Mouse (Mus musculus): Measurements from ENCODE around the gene Ggnbp2. TPM values are rescaled to one million over a fixed set of nuclear protein-coding genes. Genes with fewer than 3 reads are reported as not detected.
A peak's percentile ranks its signal among the peaks of the same experiment; 100 is the strongest.
"Not testable (repeated sequence)": the region's sequence is repeated elsewhere in the genome, so short reads cannot be mapped to it uniquely, and the experiment has no call there.

The Ggnbp2 gene
- polyA plus RNA-seq, 1 experiment from 2014 or later = 68.0 TPM

GRCm38 (mm10) chr11:84847475-84848090, 23.0 kb downstream of the Ggnbp2 start:
- Histone ChIP-seq H3K4me1 (ENCODE audit: control insufficient read depth, insufficient read depth, low read length) (no peaks in the 10 kb centered on the region), H3K36me3 (ENCODE audit: control insufficient read depth, insufficient read depth, low read length) (peaks cover 38% of the 10 kb centered on the region), H3K27ac (ENCODE audit: low read length) (no peak overlapping the region), H3K27me3 (ENCODE audit: control insufficient read depth, insufficient read depth, low read length) (no peaks in the 10 kb centered on the region), H3K4me2 (replicated peaks; ENCODE audit: low read depth, low read length) (no peak overlapping the region), H3K9me3 (ENCODE audit: control insufficient read depth, low read depth, low read length) (no peaks in the 10 kb centered on the region), H3K4me3 (ENCODE audit: low read depth, low read length) (no peak overlapping the region), H3K9ac (replicated peaks; ENCODE audit: low read depth, low read length) (no peak overlapping the region)
- 81% methylated on average over 7 of the region's 7 CpGs for WGBS
- ATAC-seq (ENCODE audit: insufficient number of reproducible peaks, insufficient read depth, low FRiP score, low read depth) = no peak

GRCm38 (mm10) chr11:84846741-84847474, 23.7 kb downstream of the Ggnbp2 start:
- no peaks in the 10 kb centered on the region for H3K9me3 ChIP-seq (ENCODE audit: control insufficient read depth, low read depth, low read length)
- H3K4me2 ChIP-seq (replicated peaks; ENCODE audit: low read depth, low read length) = no peak overlapping the region
- H3K4me1 ChIP-seq (ENCODE audit: control insufficient read depth, insufficient read depth, low read length) = no peaks in the 10 kb centered on the region
- no peak overlapping the region for H3K27ac ChIP-seq (ENCODE audit: low read length)
- no peaks in the 10 kb centered on the region for H3K27me3 ChIP-seq (ENCODE audit: control insufficient read depth, insufficient read depth, low read length)
- ATAC-seq (ENCODE audit: insufficient number of reproducible peaks, insufficient read depth, low FRiP score, low read depth) = no peak
- H3K4me3 ChIP-seq (ENCODE audit: low read depth, low read length) = no peak overlapping the region
- WGBS = 95% methylated on average over 15 of the region's 15 CpGs
- H3K36me3 ChIP-seq (ENCODE audit: control insufficient read depth, insufficient read depth, low read length) = peaks cover 33% of the 10 kb centered on the region
- no peak overlapping the region for H3K9ac ChIP-seq (replicated peaks; ENCODE audit: low read depth, low read length)

GRCm38 (mm10) chr11:84839330-84839729, 31.3 kb downstream of the Ggnbp2 start:
- Histone ChIP-seq H3K27ac (ENCODE audit: low read length) (no peak overlapping the region), H3K4me1 (ENCODE audit: control insufficient read depth, insufficient read depth, low read length) (no peaks in the 10 kb centered on the region), H3K4me2 (replicated peaks; ENCODE audit: low read depth, low read length) (no peak overlapping the region), H3K36me3 (ENCODE audit: control insufficient read depth, insufficient read depth, low read length) (peaks cover 54% of the 10 kb centered on the region), H3K9ac (replicated peaks; ENCODE audit: low read depth, low read length) (no peak overlapping the region), H3K4me3 (ENCODE audit: low read depth, low read length) (no peak overlapping the region), H3K27me3 (ENCODE audit: control insufficient read depth, insufficient read depth, low read length) (no peaks in the 10 kb centered on the region), H3K9me3 (ENCODE audit: control insufficient read depth, low read depth, low read length) (no peaks in the 10 kb centered on the region)
- ATAC-seq (ENCODE audit: insufficient number of reproducible peaks, insufficient read depth, low FRiP score, low read depth) = no peak
- 94% methylated on average over 2 of the region's 2 CpGs for WGBS

- Histone ChIP-seq H3K36me3 (ENCODE audit: control insufficient read depth, insufficient read depth, low read length) (peaks cover 24% of the 10 kb centered on the region), H3K27ac (ENCODE audit: low read length) (peak overlapping the region; percentile 45; the same call in 1 of the 2 replicates), H3K9ac (replicated peaks; ENCODE audit: low read depth, low read length) (peak overlapping the region; percentile 64; the same call in 1 of the 2 replicates), H3K4me3 (ENCODE audit: low read depth, low read length) (peak overlapping the region; percentile 80), H3K4me2 (replicated peaks; ENCODE audit: low read depth, low read length) (peak overlapping the region; percentile 68)
- not testable (repeated sequence) for H3K9me3 ChIP-seq (ENCODE audit: control insufficient read depth, low read depth, low read length); H3K27me3 ChIP-seq (ENCODE audit: control insufficient read depth, insufficient read depth, low read length); H3K4me1 ChIP-seq (ENCODE audit: control insufficient read depth, insufficient read depth, low read length)
- 74% methylated on average over 11 of the region's 11 CpGs for WGBS
- ATAC-seq (ENCODE audit: insufficient number of reproducible peaks, insufficient read depth, low FRiP score, low read depth) = 0 out of 2 replicates have a peak, but pooled peaks have one; percentile 18
Measured at GRCm38 (mm10) chr11:84829495-84829894, 41.1 kb downstream of the Ggnbp2 start.

GRCm38 (mm10) chr11:84828516-84829399, 41.9 kb downstream of the Ggnbp2 start, which contains the start of gene Dhrs11:
TSS of gene Dhrs11 (minus strand) at chr11:84828994.
- Histone ChIP-seq H3K4me1 (ENCODE audit: control insufficient read depth, insufficient read depth, low read length) (peaks cover 8% of the 10 kb centered on the region; the same call in 1 of the 2 replicates), H3K4me2 (replicated peaks; ENCODE audit: low read depth, low read length) (peak within 1 kb of the TSS; percentile 68), H3K27ac (ENCODE audit: low read length) (peak within 1 kb of the TSS; percentile 45; the same call in 1 of the 2 replicates), H3K36me3 (ENCODE audit: control insufficient read depth, insufficient read depth, low read length) (peaks cover 17% of the 10 kb centered on the region), H3K9ac (replicated peaks; ENCODE audit: low read depth, low read length) (peak within 1 kb of the TSS; percentile 64), H3K27me3 (ENCODE audit: control insufficient read depth, insufficient read depth, low read length) (no peaks in the 10 kb centered on the region), H3K4me3 (ENCODE audit: low read depth, low read length) (peak within 1 kb of the TSS; percentile 80), H3K9me3 (ENCODE audit: control insufficient read depth, low read depth, low read length) (no peaks in the 10 kb centered on the region)
- peak; percentile 95 for ATAC-seq (ENCODE audit: insufficient number of reproducible peaks, insufficient read depth, low FRiP score, low read depth)
- under 1% methylated on average over 62 of the region's 62 CpGs for WGBS

- H3K4me3 ChIP-seq (ENCODE audit: low read depth, low read length) = peak overlapping the region; percentile 80
- H3K36me3 ChIP-seq (ENCODE audit: control insufficient read depth, insufficient read depth, low read length) = peaks cover 14% of the 10 kb centered on the region
- H3K9me3 ChIP-seq (ENCODE audit: control insufficient read depth, low read depth, low read length) = no peaks in the 10 kb centered on the region
- H3K4me2 ChIP-seq (replicated peaks; ENCODE audit: low read depth, low read length) = peak overlapping the region; percentile 68
- H3K9ac ChIP-seq (replicated peaks; ENCODE audit: low read depth, low read length) = no peak overlapping the region
- no peak overlapping the region for H3K27ac ChIP-seq (ENCODE audit: low read length)
- H3K4me1 ChIP-seq (ENCODE audit: control insufficient read depth, insufficient read depth, low read length) = peaks cover 8% of the 10 kb centered on the region; the same call in 1 of the 2 replicates
- WGBS = 42% methylated on average over 3 of the region's 3 CpGs
- no peaks in the 10 kb centered on the region for H3K27me3 ChIP-seq (ENCODE audit: control insufficient read depth, insufficient read depth, low read length)
- no peak for ATAC-seq (ENCODE audit: insufficient number of reproducible peaks, insufficient read depth, low FRiP score, low read depth)
Measured at GRCm38 (mm10) chr11:84827901-84828503, 42.6 kb downstream of the Ggnbp2 start.

- Histone ChIP-seq H3K36me3 (ENCODE audit: control insufficient read depth, insufficient read depth, low read length) (peaks cover 10% of the 10 kb centered on the region), H3K9ac (replicated peaks; ENCODE audit: low read depth, low read length) (no peak overlapping the region), H3K9me3 (ENCODE audit: control insufficient read depth, low read depth, low read length) (no peaks in the 10 kb centered on the region), H3K4me3 (ENCODE audit: low read depth, low read length) (no peak overlapping the region), H3K4me1 (ENCODE audit: control insufficient read depth, insufficient read depth, low read length) (peaks cover 8% of the 10 kb centered on the region; the same call in 1 of the 2 replicates), H3K4me2 (replicated peaks; ENCODE audit: low read depth, low read length) (no peak overlapping the region), H3K27ac (ENCODE audit: low read length) (no peak overlapping the region), H3K27me3 (ENCODE audit: control insufficient read depth, insufficient read depth, low read length) (no peaks in the 10 kb centered on the region)
- ATAC-seq (ENCODE audit: insufficient number of reproducible peaks, insufficient read depth, low FRiP score, low read depth) = no peak
Measured at GRCm38 (mm10) chr11:84827492-84827891, 43.1 kb downstream of the Ggnbp2 start.

- WGBS = 57% methylated on average over 3 of the region's 3 CpGs
- no peaks in the 10 kb centered on the region for H3K9me3 ChIP-seq (ENCODE audit: control insufficient read depth, low read depth, low read length)
- no peak for ATAC-seq (ENCODE audit: insufficient number of reproducible peaks, insufficient read depth, low FRiP score, low read depth)
- H3K4me1 ChIP-seq (ENCODE audit: control insufficient read depth, insufficient read depth, low read length) = peaks cover 8% of the 10 kb centered on the region; the same call in 1 of the 2 replicates
- H3K9ac ChIP-seq (replicated peaks; ENCODE audit: low read depth, low read length) = no peak overlapping the region
- H3K27ac ChIP-seq (ENCODE audit: low read length) = no peak overlapping the region
- no peak overlapping the region for H3K4me3 ChIP-seq (ENCODE audit: low read depth, low read length)
- H3K4me2 ChIP-seq (replicated peaks; ENCODE audit: low read depth, low read length) = no peak overlapping the region
- no peaks in the 10 kb centered on the region for H3K27me3 ChIP-seq (ENCODE audit: control insufficient read depth, insufficient read depth, low read length)
- peaks cover 2% of the 10 kb centered on the region for H3K36me3 ChIP-seq (ENCODE audit: control insufficient read depth, insufficient read depth, low read length)
Measured at GRCm38 (mm10) chr11:84826185-84826584, 44.4 kb downstream of the Ggnbp2 start.
